Mouse (Mus musculus): Measurements from ENCODE around the gene S1pr1.

DNA sequence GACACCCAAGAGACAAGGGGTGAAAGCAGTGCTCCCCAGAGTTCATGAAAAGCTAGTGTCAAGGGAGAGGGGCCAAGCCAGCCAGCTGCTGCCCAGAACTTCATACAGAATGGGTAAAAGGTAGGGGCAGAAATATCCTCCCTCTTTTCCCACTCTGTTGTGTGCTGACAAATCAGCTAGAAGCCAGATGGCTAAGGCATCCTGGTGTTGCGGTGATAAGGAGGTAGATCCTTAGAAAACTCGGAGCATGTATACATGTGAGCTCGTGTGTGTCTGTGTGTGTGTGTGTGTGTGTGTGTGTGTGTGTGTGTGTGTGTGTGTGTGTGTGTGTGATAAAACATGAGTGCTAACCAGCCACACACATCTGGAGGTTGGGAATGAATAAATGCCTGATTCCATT, 20.7 kb upstream of the S1pr1 start:
- TF ChIP-seq CTCF (IDR thresholded peaks at IDR 0.05; ENCODE audit: borderline replicate concordance, insufficient read depth, low read depth, low read length) = no peak
- no peak for TF ChIP-seq POLR2A (IDR thresholded peaks at IDR 0.05; ENCODE audit: borderline replicate concordance, insufficient read depth, low read length)
